Mouse (Mus musculus) spleen, adult 2 months (tissue): ENCODE results near the gene Fam163a.

ENCODE experiments used
- CTCF ChIP-seq: fragments of 200-500 bp; IDR thresholded peaks from 2 replicates; pipeline ENCODE4 v1.5.1; 2011; ENCODE audit warnings: mild to moderate bottlenecking, inconsistent platforms; ENCODE audit not compliant: insufficient read depth, insufficient read length, insufficient replicate concordance; ENCODE audit errors: extremely low read depth
- POLR2A ChIP-seq: fragments of 200-500 bp; IDR thresholded peaks from 2 replicates; pipeline ENCODE4 v1.6.1; 2011; ENCODE audit warnings: low read depth, low read length, inconsistent platforms

DNA sequence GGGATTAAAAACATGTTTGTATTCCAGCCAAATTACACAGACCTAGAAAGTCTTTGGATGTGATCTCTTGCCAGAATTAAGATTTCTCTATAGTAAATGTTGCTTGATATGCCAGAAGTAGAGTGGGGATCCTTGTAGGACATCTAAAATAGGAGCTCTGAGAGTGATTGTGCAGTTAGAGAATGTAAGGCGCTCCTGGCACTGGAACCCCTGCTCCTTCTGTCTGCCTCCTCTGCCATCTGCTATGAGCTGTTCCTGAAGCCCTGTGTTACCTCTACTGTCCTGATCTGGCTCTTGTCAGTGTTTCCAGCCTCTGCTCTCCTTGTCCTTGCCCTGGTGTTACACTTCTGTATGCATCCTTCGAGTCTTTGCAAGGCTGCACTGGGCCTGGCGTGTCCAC lies 18.2 kb downstream of the Fam163a start:
- TF ChIP-seq CTCF (no peak), POLR2A (no peak)
